Mouse (Mus musculus) retina, postnatal 1 day (tissue): ENCODE measurements around the gene Elmo1.

Experiments used
- DNase-seq: peaks from one replicate; pipeline ENCODE4 v3.0.0-alpha.2; 2012

Elmo1 gene

GRCm38 (mm10) chr13:20090133-20090710 is at the start of gene Elmo1:
TSS of gene Elmo1 (plus strand) at chr13:20090596.
- DNase-seq, result peak; percentile 92

- peak; percentile 90 for DNase-seq
These were observed 49.1 kb upstream of the Elmo1 start for GRCm38 (mm10) chr13:20041169-20041830.

- no peak for DNase-seq
These were observed 47.5 kb upstream of the Elmo1 start for GRCm38 (mm10) chr13:20042856-20043255.

- no peak for DNase-seq
These were observed 45.0 kb upstream of the Elmo1 start for GRCm38 (mm10) chr13:20045350-20045749.

- DNase-seq, result no peak
These were observed 44.6 kb upstream of the Elmo1 start for GRCm38 (mm10) chr13:20045836-20046235.

GRCm38 (mm10) chr13:20046406-20046805 is 44.0 kb upstream of the Elmo1 start:
- DNase-seq, result no peak

- no peak for DNase-seq
These were observed 42.2 kb upstream of the Elmo1 start for GRCm38 (mm10) chr13:20047926-20048836.

GRCm38 (mm10) chr13:20048837-20049160 is 41.6 kb upstream of the Elmo1 start:
- peak; percentile 10 for DNase-seq

GRCm38 (mm10) chr13:20049654-20050053 is 40.7 kb upstream of the Elmo1 start:
- no peak for DNase-seq

- no peak for DNase-seq
These were observed 40.2 kb upstream of the Elmo1 start for GRCm38 (mm10) chr13:20050149-20050548.

- no peak for DNase-seq
These were observed 32.5 kb upstream of the Elmo1 start for GRCm38 (mm10) chr13:20057926-20058325.

- DNase-seq, result no peak
These were observed 29.4 kb upstream of the Elmo1 start for GRCm38 (mm10) chr13:20061031-20061430.

GRCm38 (mm10) chr13:20063331-20063730 is 27.1 kb upstream of the Elmo1 start:
- no peak for DNase-seq

- no peak for DNase-seq
These were observed 18.4 kb upstream of the Elmo1 start for GRCm38 (mm10) chr13:20072043-20072442.

GRCm38 (mm10) chr13:20072994-20073393 is 17.4 kb upstream of the Elmo1 start:
- no peak for DNase-seq

- no peak for DNase-seq
These were observed 13.9 kb upstream of the Elmo1 start for GRCm38 (mm10) chr13:20076521-20076920.

GRCm38 (mm10) chr13:20077237-20077636 is 13.2 kb upstream of the Elmo1 start:
- DNase-seq, result no peak

- peak; percentile 80 for DNase-seq
These were observed 561 bp downstream of the Elmo1 start for GRCm38 (mm10) chr13:20090711-20091603.

- DNase-seq, result no peak
These were observed 1.2 kb downstream of the Elmo1 start for GRCm38 (mm10) chr13:20091604-20091926.

- DNase-seq, result no peak
These were observed 1.9 kb downstream of the Elmo1 start for GRCm38 (mm10) chr13:20092301-20092700.

GRCm38 (mm10) chr13:20093307-20094045 is 3.1 kb downstream of the Elmo1 start:
- no peak for DNase-seq
